Mouse (Mus musculus): Measurements from ENCODE around the gene Mmp9. TPM values are rescaled to one million over a fixed set of nuclear protein-coding genes. Genes with fewer than 3 reads are reported as not detected.

The Mmp9 gene
- total and polyA plus RNA-seq, 3 experiments = 0.63 to 0.82 TPM; not detected in 1

DNA sequence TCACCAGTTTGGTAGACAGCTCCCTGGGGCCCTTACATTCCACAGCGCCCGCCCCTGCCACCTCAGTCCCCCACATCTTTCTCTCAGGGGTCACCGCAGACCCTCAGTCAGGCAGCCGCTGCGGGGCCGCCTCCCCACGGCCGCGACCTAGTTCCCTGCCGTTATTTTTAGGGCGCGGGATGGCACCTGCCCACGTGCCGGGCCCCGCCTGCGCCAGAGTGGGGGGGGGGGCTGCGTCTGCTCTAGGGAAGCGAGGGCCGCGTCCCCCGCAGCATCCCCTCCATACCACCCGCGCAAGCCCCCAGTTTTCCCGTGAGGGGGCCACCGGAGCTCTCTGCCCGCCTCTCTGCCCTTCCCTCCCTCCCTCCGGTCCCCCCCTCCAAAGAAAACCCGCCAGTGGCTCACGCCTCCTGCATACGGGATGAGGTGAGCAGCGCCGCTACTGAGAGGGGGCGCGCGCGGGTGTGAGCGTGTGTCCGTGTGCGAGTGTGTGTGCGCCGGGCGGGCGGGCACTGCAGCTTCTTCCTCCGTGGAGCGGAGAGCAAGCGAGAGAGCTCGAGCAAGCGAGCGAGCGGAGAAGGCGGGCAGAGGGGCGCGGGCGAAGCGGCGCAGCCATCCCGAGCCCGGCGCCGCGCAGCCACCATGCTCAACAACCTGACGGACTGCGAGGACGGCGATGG, 27.3 kb downstream of the Mmp9 start:
- ATAC-seq (ENCODE audit: extremely low read depth, insufficient number of reproducible peaks, low FRiP score, poor library complexity, severe bottlenecking) = no peak
- no peak for TF ChIP-seq GATA2 (IDR thresholded peaks at IDR 0.05; ENCODE audit: borderline replicate concordance, low read depth, low read length)
- TF ChIP-seq POLR2AphosphoS5 (IDR thresholded peaks at IDR 0.05; ENCODE audit: insufficient replicate concordance, low read depth, low read length) = no peak
- no peak for TF ChIP-seq TAL1 (conservative IDR thresholded peaks at IDR 0.05; ENCODE audit: low read depth, low read length)
- TF ChIP-seq GATA1 (IDR thresholded peaks at IDR 0.05; ENCODE audit: borderline replicate concordance, low read length) = no peak
- no peak for TF ChIP-seq CTCF (IDR thresholded peaks at IDR 0.05; ENCODE audit: low read depth, low read length)

DNA sequence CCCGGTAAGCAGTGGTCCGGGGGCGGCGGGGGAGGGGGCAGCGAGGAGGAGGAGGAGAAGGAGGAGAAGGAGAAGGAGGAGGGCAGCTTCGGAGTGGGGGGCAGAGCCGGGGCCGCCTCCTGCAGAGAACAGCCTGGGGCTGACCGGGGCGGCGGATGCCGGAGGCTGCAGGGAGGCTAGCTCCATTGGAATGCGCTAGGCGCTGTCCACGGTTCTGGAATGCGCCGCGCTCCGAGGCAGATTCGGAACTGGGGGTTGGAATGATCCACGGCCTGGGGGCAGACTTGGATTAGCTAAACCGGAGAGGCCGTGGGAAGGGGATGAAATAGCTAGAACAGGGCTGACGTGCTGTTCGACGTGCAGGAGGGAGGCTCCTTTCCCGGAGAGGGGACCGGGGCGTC, 27.9 kb downstream of the Mmp9 start:
- TF ChIP-seq GATA2 (IDR thresholded peaks at IDR 0.05; ENCODE audit: borderline replicate concordance, low read depth, low read length) = no peak
- no peak for TF ChIP-seq POLR2AphosphoS5 (IDR thresholded peaks at IDR 0.05; ENCODE audit: insufficient replicate concordance, low read depth, low read length)
- TF ChIP-seq TAL1 (conservative IDR thresholded peaks at IDR 0.05; ENCODE audit: low read depth, low read length) = no peak
- TF ChIP-seq CTCF (IDR thresholded peaks at IDR 0.05; ENCODE audit: low read depth, low read length) = no peak
- TF ChIP-seq GATA1 (IDR thresholded peaks at IDR 0.05; ENCODE audit: borderline replicate concordance, low read length) = no peak
- H3K9me3 ChIP-seq (replicated peaks) = peaks cover 8% of the 10 kb centered on the region; the same call in 1 of the 2 replicates
- no peaks in the 10 kb centered on the region for H3K27me3 ChIP-seq (ENCODE audit: insufficient read depth, low read length)
- no peaks in the 10 kb centered on the region for H3K4me1 ChIP-seq (ENCODE audit: insufficient read depth, low read depth, low read length)
- DNase-seq (ENCODE audit: low spot score) (no peak), ATAC-seq (ENCODE audit: extremely low read depth, insufficient number of reproducible peaks, low FRiP score, poor library complexity, severe bottlenecking) (no peak)
- no peaks in the 10 kb centered on the region for H3K36me3 ChIP-seq (replicated peaks)
- no peak overlapping the region for H3K4me3 ChIP-seq (ENCODE audit: low read depth, low read length)

More for the DNA sequence above, 27.3 kb downstream of the Mmp9 start:
- Histone ChIP-seq H3K4me1 (ENCODE audit: insufficient read depth, low read depth, low read length) (no peaks in the 10 kb centered on the region), H3K9me3 (replicated peaks) (peaks cover 8% of the 10 kb centered on the region; the same call in 1 of the 2 replicates), H3K27me3 (ENCODE audit: insufficient read depth, low read length) (no peaks in the 10 kb centered on the region), H3K36me3 (replicated peaks) (no peaks in the 10 kb centered on the region), H3K4me3 (ENCODE audit: low read depth, low read length) (no peak overlapping the region; the same call in 1 of the 2 replicates)
- no peak for DNase-seq (ENCODE audit: low spot score)

DNA sequence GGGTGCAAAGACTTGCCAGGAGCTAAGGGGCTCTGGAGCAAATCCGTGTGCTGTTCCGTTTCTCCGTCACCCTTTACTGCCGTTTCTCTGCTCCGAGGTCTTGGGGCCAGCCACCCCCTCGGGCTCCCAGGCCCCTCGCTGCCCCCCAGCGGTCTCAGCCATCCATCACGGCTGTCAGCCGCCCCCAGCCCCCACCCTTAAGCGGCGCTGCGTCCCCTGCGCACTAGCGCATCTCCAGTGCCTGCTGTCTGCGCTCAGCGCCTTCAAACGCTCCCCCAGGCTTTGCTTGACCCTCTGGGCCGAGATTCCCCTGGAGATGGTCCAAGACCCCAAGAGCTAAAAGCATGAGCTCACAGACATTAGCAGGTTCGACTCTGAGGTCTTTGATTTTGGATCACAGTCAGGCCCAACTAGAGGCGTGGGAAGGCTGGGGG, 28.8 kb downstream of the Mmp9 start:
- no peak for ATAC-seq (ENCODE audit: extremely low read depth, insufficient number of reproducible peaks, low FRiP score, poor library complexity, severe bottlenecking)
- H3K27me3 ChIP-seq (ENCODE audit: insufficient read depth, low read length) = no peaks in the 10 kb centered on the region

DNA sequence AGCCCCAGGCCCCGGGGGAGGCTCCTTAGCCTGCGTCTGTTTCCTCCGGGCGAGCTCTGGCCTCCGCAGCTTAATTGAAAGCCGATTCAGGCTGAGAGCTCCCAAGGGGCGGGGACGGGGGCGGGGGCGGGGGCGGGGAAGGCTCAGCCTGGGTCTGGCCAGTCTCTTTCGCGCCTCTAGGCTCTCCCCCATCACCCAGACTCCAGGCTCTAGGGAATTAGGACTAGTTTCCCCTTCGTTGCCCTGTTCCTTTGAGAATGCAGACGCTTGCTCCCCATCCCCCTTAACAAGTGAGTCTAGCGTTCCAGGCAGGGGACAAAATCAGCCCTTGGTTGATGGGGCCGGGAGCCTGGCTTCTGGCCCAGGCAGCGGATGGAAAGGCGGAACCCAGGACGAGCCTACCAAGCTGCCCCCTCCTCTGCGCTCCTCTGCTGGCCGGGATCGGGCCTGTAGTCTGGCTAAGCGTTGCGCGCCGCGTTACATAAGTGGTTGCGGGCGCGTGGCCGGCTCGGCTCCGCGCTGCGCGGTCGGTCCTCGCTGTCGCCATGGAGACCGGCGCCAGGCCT, 30.1 kb downstream of the Mmp9 start:
- Histone ChIP-seq H3K36me3 (replicated peaks) (no peaks in the 10 kb centered on the region), H3K27me3 (ENCODE audit: insufficient read depth, low read length) (no peaks in the 10 kb centered on the region), H3K4me1 (ENCODE audit: insufficient read depth, low read depth, low read length) (no peaks in the 10 kb centered on the region), H3K4me3 (ENCODE audit: low read depth, low read length) (no peak overlapping the region), H3K9me3 (replicated peaks) (peaks cover 8% of the 10 kb centered on the region; the same call in 1 of the 2 replicates)
- TF ChIP-seq TAL1 (conservative IDR thresholded peaks at IDR 0.05; ENCODE audit: low read depth, low read length) = no peak
- TF ChIP-seq GATA2 (IDR thresholded peaks at IDR 0.05; ENCODE audit: borderline replicate concordance, low read depth, low read length) = no peak
- TF ChIP-seq GATA1 (IDR thresholded peaks at IDR 0.05; ENCODE audit: borderline replicate concordance, low read length) = no peak
- no peak for TF ChIP-seq POLR2AphosphoS5 (IDR thresholded peaks at IDR 0.05; ENCODE audit: insufficient replicate concordance, low read depth, low read length)
- TF ChIP-seq CTCF (IDR thresholded peaks at IDR 0.05; ENCODE audit: low read depth, low read length) = no peak
- DNase-seq (ENCODE audit: low spot score) = no peak
- no peak for ATAC-seq (ENCODE audit: extremely low read depth, insufficient number of reproducible peaks, low FRiP score, poor library complexity, severe bottlenecking)

More for the DNA sequence above, 28.8 kb downstream of the Mmp9 start:
- peaks cover 8% of the 10 kb centered on the region; the same call in 1 of the 2 replicates for H3K9me3 ChIP-seq (replicated peaks)
- H3K36me3 ChIP-seq (replicated peaks) = no peaks in the 10 kb centered on the region
- H3K4me1 ChIP-seq (ENCODE audit: insufficient read depth, low read depth, low read length) = no peaks in the 10 kb centered on the region
- no peak overlapping the region for H3K4me3 ChIP-seq (ENCODE audit: low read depth, low read length)
- no peak for TF ChIP-seq TAL1 (conservative IDR thresholded peaks at IDR 0.05; ENCODE audit: low read depth, low read length)
- no peak for TF ChIP-seq CTCF (IDR thresholded peaks at IDR 0.05; ENCODE audit: low read depth, low read length)
- no peak for TF ChIP-seq GATA2 (IDR thresholded peaks at IDR 0.05; ENCODE audit: borderline replicate concordance, low read depth, low read length)
- TF ChIP-seq POLR2AphosphoS5 (IDR thresholded peaks at IDR 0.05; ENCODE audit: insufficient replicate concordance, low read depth, low read length) = no peak
- no peak for TF ChIP-seq GATA1 (IDR thresholded peaks at IDR 0.05; ENCODE audit: borderline replicate concordance, low read length)
- DNase-seq (ENCODE audit: low spot score) = no peak

DNA sequence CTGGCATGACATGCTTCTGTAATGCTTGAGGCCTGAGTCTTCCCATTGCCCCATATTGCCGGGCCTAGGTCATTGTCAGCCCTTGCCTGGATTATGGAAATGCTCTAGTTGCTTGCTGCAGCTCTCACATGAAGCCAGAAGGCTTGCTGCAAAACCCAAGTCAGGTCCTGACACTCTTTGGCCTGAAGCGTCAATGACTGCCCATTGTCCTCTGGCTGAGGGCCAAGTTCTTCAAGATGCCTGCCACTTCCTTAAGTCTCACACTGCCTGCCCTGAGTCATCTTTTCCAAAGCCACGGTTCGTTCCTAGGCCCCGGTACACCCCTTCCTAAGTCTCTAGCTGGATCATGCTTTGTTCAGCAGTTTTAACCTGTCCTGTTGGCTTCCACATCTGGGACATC, 32.1 kb downstream of the Mmp9 start:
- ATAC-seq (ENCODE audit: extremely low read depth, insufficient number of reproducible peaks, low FRiP score, poor library complexity, severe bottlenecking) (no peak), DNase-seq (ENCODE audit: low spot score) (no peak)
- no peak overlapping the region for H3K4me3 ChIP-seq (ENCODE audit: low read depth, low read length)
- H3K4me1 ChIP-seq (ENCODE audit: insufficient read depth, low read depth, low read length) = no peaks in the 10 kb centered on the region
- no peaks in the 10 kb centered on the region for H3K36me3 ChIP-seq (replicated peaks)
- peaks cover 8% of the 10 kb centered on the region; the same call in 1 of the 2 replicates for H3K9me3 ChIP-seq (replicated peaks)
- no peaks in the 10 kb centered on the region for H3K27me3 ChIP-seq (ENCODE audit: insufficient read depth, low read length)
- TF ChIP-seq POLR2AphosphoS5 (IDR thresholded peaks at IDR 0.05; ENCODE audit: insufficient replicate concordance, low read depth, low read length) (no peak), CTCF (IDR thresholded peaks at IDR 0.05; ENCODE audit: low read depth, low read length) (no peak), GATA2 (IDR thresholded peaks at IDR 0.05; ENCODE audit: borderline replicate concordance, low read depth, low read length) (no peak), TAL1 (conservative IDR thresholded peaks at IDR 0.05; ENCODE audit: low read depth, low read length) (no peak), GATA1 (IDR thresholded peaks at IDR 0.05; ENCODE audit: borderline replicate concordance, low read length) (no peak)

DNA sequence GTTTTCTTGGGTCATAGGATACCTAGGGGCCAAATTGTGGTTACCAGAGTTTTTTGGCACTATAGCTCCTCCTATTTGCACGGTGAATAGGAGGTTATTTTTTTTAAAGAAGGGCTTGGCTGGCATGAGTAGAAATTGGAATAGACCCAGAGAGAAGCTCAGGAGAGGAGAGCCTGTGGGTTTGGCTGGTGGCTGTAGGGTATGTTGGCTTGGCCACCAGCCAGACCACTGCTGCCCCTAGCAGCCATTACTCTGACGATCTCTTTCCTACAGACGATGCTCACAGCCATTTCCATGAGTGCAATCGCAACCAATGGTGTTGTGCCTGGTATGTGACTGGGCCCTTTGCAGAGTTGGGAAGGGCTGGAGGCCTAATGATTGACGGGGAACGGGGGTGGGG, 35.0 kb downstream of the Mmp9 start:
- TF ChIP-seq GATA1 (IDR thresholded peaks at IDR 0.05; ENCODE audit: borderline replicate concordance, low read length) = no peak
- Histone ChIP-seq H3K4me3 (ENCODE audit: low read depth, low read length) (no peak overlapping the region), H3K9me3 (replicated peaks) (no peaks in the 10 kb centered on the region), H3K27me3 (ENCODE audit: insufficient read depth, low read length) (no peaks in the 10 kb centered on the region), H3K4me1 (ENCODE audit: insufficient read depth, low read depth, low read length) (no peaks in the 10 kb centered on the region), H3K36me3 (replicated peaks) (no peaks in the 10 kb centered on the region)
- ATAC-seq (ENCODE audit: extremely low read depth, insufficient number of reproducible peaks, low FRiP score, poor library complexity, severe bottlenecking) (no peak), DNase-seq (ENCODE audit: low spot score) (no peak)

Measured in G1E (cell line).